Mouse (Mus musculus) erythroblast, embryonic 14.5 days (primary cell): ENCODE data around the gene Ergic1.

ENCODE experiments used
- GATA1 ChIP-seq: IDR thresholded peaks from 2 replicates; pipeline ENCODE4 v1.6.1; 2012; ENCODE audit warnings: low read length, inconsistent platforms, mixed read lengths
- TAL1 ChIP-seq: IDR thresholded peaks from 3 replicates; pipeline ENCODE4 v1.6.1; 2012; ENCODE audit warnings: low read length, inconsistent platforms, mixed read lengths

DNA sequence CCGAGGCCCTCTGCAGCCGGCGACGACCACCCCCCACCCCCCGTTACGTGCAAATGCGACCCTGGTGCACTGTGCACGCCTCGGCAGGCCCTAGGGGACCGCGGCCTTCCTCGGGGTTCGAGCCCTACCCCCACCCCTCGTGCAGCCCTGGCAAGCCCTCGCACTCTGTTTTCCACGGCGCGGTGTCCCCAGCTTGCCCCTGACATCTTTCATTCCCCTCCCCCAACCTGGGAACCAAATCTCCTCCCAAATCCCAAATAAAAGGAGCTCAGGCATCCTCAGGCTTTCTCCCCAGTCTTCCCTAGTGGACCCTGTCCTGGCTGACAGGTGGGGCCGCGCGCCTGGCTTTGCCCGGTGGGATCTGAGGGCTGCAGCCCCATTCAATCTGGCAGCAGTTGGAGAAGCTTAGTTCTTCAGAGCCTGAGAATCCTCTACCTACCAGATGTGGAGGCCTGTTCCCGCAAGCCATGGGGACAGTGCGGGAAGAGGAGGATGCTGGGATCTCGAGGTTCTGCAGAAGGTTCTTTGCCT, 427 bp downstream of the Ergic1 start, which contains the start of gene Dusp1:
- TF ChIP-seq GATA1 (no peak), TAL1 (no peak)
